Mouse (Mus musculus) liver, embryonic 13.5 days (tissue): ENCODE data around the gene Rbms1. TPM values are rescaled to one million over a fixed set of nuclear protein-coding genes. Genes with fewer than 3 reads are reported as not detected.

Experiments used
- ATAC-seq: fragments of 200-750 bp; cut with Nextera tagmentation; 2 replicates; pipeline ENCODE4 v1.8.0; 2017; ENCODE audit warnings: low read depth, mild to moderate bottlenecking, moderate number of reproducible peaks, moderate library complexity
- DNase-seq: peaks from one replicate; pipeline ENCODE4 v3.0.0; 2022
- H3K27ac ChIP-seq: fragments of 300-500 bp; sonication (generic); 2 replicates; pipeline ENCODE4 v1.5.1; 2015; ENCODE audit warnings: moderate library complexity, mild to moderate bottlenecking, inconsistent platforms
- H3K27me3 ChIP-seq: fragments of 300-500 bp; sonication (generic); 2 replicates; pipeline ENCODE4 v1.6.1; 2015; ENCODE audit warnings: mild to moderate bottlenecking, inconsistent platforms
- H3K36me3 ChIP-seq: fragments of 300-500 bp; sonication (generic); 2 replicates; pipeline ENCODE4 v1.6.1; 2015; ENCODE audit warnings: mild to moderate bottlenecking, inconsistent platforms
- H3K4me1 ChIP-seq: fragments of 300-500 bp; sonication (generic); replicated peaks from 2 replicates; pipeline ENCODE4 v1.6.1; 2015; ENCODE audit warnings: inconsistent platforms
- H3K4me2 ChIP-seq: fragments of 300-500 bp; sonication (generic); 2 replicates; pipeline ENCODE4 v1.6.1; 2015; ENCODE audit warnings: inconsistent platforms, mild to moderate bottlenecking, moderate library complexity
- H3K4me3 ChIP-seq: fragments of 300-500 bp; sonication (generic); replicated peaks from 2 replicates; pipeline ENCODE4 v1.5.1; 2015; ENCODE audit warnings: mild to moderate bottlenecking, inconsistent platforms
- H3K9ac ChIP-seq: fragments of 300-500 bp; sonication (generic); 2 replicates; pipeline ENCODE4 v1.6.1; 2015; ENCODE audit warnings: mild to moderate bottlenecking, inconsistent platforms
- H3K9me3 ChIP-seq: fragments of 300-500 bp; sonication (generic); replicated peaks from 2 replicates; pipeline ENCODE4 v1.6.1; 2016; ENCODE audit warnings: inconsistent platforms
- WGBS: fragments of 180-500 bp; shearing (Covaris S2); methylation state at CpG from one replicate; pipeline ENCODE4 v1.1.7; 2015; ENCODE audit not compliant: insufficient replicate concordance; 5-methylcytosine and 5-hydroxymethylcytosine counted together
- polyA plus RNA-seq: library from polyadenylated mRNA; unstranded; fragments of >200 nt; fragmentation: Nextera tagmentation; extraction: Ambion mirVana; gene quantifications from 2 replicates; pipeline ENCODE4 v1.2.1, GENCODE M21; 2015

Gene Rbms1
- polyA plus RNA-seq, 1 experiment from 2014 or later = 42.8 TPM

DNA sequence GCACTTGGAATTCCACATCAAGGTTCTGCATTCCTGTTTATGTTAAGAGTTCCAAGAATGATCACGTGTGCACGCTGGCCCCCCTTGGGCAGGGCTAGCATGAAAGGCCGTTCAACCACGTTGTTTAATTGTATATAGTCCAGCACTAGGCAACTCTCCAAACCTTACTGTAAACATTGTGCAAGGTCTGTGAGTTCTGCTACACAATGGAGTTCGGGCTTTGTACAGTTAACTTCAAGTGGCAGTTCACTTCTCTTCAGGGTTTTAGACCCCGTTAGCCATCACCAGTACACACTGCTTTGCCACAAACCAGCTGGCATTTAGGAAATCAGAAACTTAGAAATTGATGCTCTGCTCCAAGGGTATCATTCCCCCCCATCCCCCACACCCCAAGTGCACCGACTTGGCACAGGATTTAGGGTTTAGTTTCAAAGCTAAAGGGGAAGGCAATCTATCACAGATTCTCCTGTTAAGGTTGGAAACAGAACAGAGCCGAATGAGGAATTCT, 22.5 kb downstream of the Rbms1 start:
- peak overlapping the region; percentile 46 for H3K4me2 ChIP-seq
- WGBS = 40% methylated on average over 8 of the region's 8 CpGs
- no peak for DNase-seq
- no peaks in the 10 kb centered on the region for H3K36me3 ChIP-seq
- no peaks in the 10 kb centered on the region for H3K27me3 ChIP-seq
- no peak overlapping the region for H3K9ac ChIP-seq
- peak; percentile 79 for ATAC-seq
- H3K9me3 ChIP-seq = no peaks in the 10 kb centered on the region
- no peak overlapping the region for H3K27ac ChIP-seq
- H3K4me3 ChIP-seq = no peak overlapping the region; the same call in 1 of the 2 replicates
- H3K4me1 ChIP-seq = peaks cover 4% of the 10 kb centered on the region

GRCm38 (mm10) chr2:60939957-60940356, 23.0 kb downstream of the Rbms1 start:
- 39% methylated on average over 2 of the region's 2 CpGs for WGBS
- H3K4me3 ChIP-seq = no peak overlapping the region; the same call in 1 of the 2 replicates
- no peak for ATAC-seq
- no peaks in the 10 kb centered on the region for H3K9me3 ChIP-seq
- no peak overlapping the region for H3K9ac ChIP-seq
- H3K27me3 ChIP-seq = no peaks in the 10 kb centered on the region
- peak overlapping the region; percentile 46 for H3K4me2 ChIP-seq
- peaks cover 4% of the 10 kb centered on the region for H3K4me1 ChIP-seq
- H3K36me3 ChIP-seq = no peaks in the 10 kb centered on the region
- H3K27ac ChIP-seq = no peak overlapping the region; the same call in 1 of the 2 replicates
- no peak for DNase-seq

DNA sequence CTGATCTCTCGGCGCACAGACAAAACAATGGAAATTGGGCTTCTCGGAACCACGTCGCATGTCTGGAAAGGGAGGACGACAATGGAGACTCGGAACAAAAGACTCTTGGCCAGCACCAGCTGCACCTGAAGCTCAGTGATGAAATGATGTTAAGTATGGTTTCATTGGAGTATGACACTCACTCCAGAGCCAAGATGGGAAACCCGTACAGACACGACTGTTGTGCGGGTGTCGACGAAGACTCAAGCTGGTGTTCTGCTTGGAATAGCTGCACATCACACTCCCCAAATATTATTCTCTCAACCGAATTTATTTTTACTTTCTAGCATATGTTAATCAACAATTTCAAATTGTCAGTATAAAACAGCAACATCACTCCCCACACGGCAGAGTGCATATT, 26.1 kb downstream of the Rbms1 start:
- 88% methylated on average over 14 of the region's 14 CpGs for WGBS
- DNase-seq = no peak
- H3K4me2 ChIP-seq = no peak overlapping the region
- H3K9me3 ChIP-seq = no peaks in the 10 kb centered on the region
- H3K27me3 ChIP-seq = no peaks in the 10 kb centered on the region
- no peak overlapping the region for H3K27ac ChIP-seq
- no peak overlapping the region for H3K9ac ChIP-seq
- peaks cover 4% of the 10 kb centered on the region for H3K4me1 ChIP-seq
- ATAC-seq = no peak
- no peaks in the 10 kb centered on the region for H3K36me3 ChIP-seq
- H3K4me3 ChIP-seq = no peak overlapping the region

GRCm38 (mm10) chr2:60928948-60929347, 34.0 kb downstream of the Rbms1 start:
- no peak for ATAC-seq
- H3K4me1 ChIP-seq = peaks cover 18% of the 10 kb centered on the region; the same call in 1 of the 2 replicates
- no peak for DNase-seq
- no peaks in the 10 kb centered on the region for H3K36me3 ChIP-seq
- H3K4me2 ChIP-seq = no peak overlapping the region
- H3K9ac ChIP-seq = no peak overlapping the region
- no peaks in the 10 kb centered on the region for H3K9me3 ChIP-seq
- WGBS = 77% methylated on average over 5 of the region's 5 CpGs
- no peak overlapping the region for H3K4me3 ChIP-seq
- no peak overlapping the region for H3K27ac ChIP-seq
- no peaks in the 10 kb centered on the region for H3K27me3 ChIP-seq

DNA sequence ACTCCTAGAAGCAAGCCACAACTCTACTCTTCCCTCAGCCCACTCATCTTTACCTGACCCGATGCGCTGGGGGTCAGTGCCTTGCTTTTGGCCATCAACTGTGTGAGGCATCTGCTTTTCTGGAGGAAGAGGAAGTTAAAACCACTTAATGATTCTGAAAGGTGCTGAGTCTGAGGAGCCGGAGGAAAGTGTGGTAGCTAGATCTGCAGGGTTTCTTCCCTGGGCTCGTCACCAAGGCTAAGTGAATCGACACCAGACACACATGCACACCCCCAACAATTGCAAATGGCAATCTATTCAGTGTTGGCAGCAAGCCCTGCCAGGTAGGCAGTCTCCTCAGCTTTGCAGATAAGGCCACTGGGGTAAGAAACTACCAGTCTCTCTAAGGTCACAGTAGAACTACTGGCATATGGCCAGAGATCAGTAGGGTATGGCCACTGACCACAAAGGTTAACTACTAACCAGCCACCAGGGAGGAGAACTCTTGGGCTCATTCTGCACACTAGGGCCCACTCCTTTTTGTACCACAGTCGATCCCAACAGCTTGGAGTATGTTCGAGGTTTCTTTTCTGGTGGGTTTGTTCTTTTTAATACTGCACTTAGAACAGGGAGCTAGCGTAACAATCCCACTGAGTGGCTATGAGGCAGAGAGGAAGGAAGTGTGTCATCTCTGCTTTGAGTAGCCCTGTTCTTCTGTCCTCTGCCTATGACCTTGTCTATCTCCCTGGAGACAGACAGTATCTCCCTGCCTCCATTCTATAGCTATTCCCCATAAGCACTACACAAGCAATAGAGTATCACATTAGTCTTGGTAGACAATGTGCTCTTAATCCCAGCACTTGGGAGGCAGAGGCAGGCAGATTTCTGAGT, 34.9 kb downstream of the Rbms1 start:
- H3K36me3 ChIP-seq = no peaks in the 10 kb centered on the region
- ATAC-seq (no peak), DNase-seq (no peak)
- no peak overlapping the region for H3K27ac ChIP-seq
- H3K4me3 ChIP-seq = no peak overlapping the region
- 34% methylated on average over 8 of the region's 8 CpGs for WGBS
- H3K4me2 ChIP-seq = no peak overlapping the region
- H3K9me3 ChIP-seq = no peaks in the 10 kb centered on the region
- H3K27me3 ChIP-seq = no peaks in the 10 kb centered on the region
- H3K9ac ChIP-seq = no peak overlapping the region
- H3K4me1 ChIP-seq = peaks cover 25% of the 10 kb centered on the region

DNA sequence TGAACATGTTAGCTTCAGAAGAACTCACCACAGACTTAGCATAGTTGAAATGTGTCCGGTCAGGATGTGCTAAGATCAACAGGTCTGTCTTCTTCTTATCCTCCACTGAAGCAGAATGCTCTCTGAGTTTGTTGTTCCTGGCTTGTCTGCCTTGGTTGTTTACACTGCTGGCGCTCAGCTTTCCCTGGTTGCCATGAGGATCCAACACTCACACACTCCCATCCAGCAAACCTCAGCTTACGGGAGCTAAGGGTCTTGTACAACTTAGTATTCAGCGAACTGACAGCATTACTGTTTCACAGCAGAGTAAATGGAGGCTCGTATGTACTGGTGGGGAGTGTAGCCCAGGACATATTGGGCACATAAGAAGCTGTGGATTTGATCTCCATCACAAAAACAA, 37.9 kb downstream of the Rbms1 start:
- H3K36me3 ChIP-seq = no peaks in the 10 kb centered on the region
- WGBS = 61% methylated on average over 5 of the region's 5 CpGs
- no peak overlapping the region for H3K9ac ChIP-seq
- H3K27ac ChIP-seq = no peak overlapping the region
- H3K27me3 ChIP-seq = no peaks in the 10 kb centered on the region
- no peak for ATAC-seq
- H3K4me2 ChIP-seq = no peak overlapping the region
- DNase-seq = no peak
- H3K9me3 ChIP-seq = no peaks in the 10 kb centered on the region
- peaks cover 34% of the 10 kb centered on the region for H3K4me1 ChIP-seq
- no peak overlapping the region for H3K4me3 ChIP-seq

- no peak for ATAC-seq
- Histone ChIP-seq H3K9me3 (no peaks in the 10 kb centered on the region), H3K9ac (no peak overlapping the region), H3K4me3 (no peak overlapping the region), H3K36me3 (no peaks in the 10 kb centered on the region), H3K4me2 (no peak overlapping the region), H3K27ac (no peak overlapping the region), H3K4me1 (peaks cover 34% of the 10 kb centered on the region), H3K27me3 (no peaks in the 10 kb centered on the region)
- 42% methylated on average over 11 of the region's 11 CpGs for WGBS
- DNase-seq = no peak
Measured at GRCm38 (mm10) chr2:60923756-60924544, 39.0 kb downstream of the Rbms1 start.

DNA sequence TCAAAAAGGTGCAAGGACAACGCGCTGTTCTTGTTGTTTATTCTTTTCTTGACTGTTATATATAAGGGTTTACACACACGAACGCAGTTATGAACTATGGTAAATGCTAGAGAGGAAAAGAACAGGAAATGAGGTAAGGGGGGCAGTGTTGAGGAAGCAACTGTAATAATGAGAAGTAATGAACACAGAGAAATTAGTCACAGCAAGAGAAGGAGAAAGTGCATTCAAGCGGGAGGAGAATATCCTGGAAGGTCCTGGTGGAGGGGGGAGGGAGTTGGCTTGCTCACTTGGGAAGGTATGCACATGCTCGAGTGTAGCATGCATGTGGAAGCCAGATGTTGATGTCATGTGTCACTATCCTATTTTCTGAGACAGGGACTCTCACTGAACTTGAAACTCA, 39.9 kb downstream of the Rbms1 start:
- ATAC-seq (no peak), DNase-seq (no peak)
- 30% methylated on average over 6 of the region's 6 CpGs for WGBS
- Histone ChIP-seq H3K4me3 (no peak overlapping the region), H3K4me1 (peaks cover 30% of the 10 kb centered on the region), H3K36me3 (no peaks in the 10 kb centered on the region), H3K4me2 (no peak overlapping the region), H3K27me3 (no peaks in the 10 kb centered on the region), H3K27ac (no peak overlapping the region), H3K9ac (no peak overlapping the region), H3K9me3 (no peaks in the 10 kb centered on the region)

DNA sequence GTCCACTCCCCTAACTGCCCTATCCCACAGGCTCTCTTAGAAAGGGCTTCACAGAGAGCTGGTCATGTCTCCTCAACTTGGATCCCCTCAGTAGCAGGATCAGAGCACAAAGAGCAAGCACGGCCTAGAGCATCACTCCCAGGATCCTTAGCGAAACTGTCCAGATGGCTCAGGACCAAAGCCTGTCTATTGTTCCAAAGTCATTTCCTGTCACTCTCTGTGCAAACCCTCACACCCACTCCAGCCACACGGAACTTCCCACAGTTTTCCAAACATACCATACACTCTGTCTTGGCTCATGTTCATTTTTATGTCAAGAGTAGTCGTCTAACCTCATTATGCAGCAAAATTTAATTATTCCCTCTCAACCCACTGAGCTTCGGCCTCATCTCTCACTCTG, 40.6 kb downstream of the Rbms1 start:
- DNase-seq = no peak
- H3K4me2 ChIP-seq = no peak overlapping the region
- H3K36me3 ChIP-seq = no peaks in the 10 kb centered on the region
- H3K9me3 ChIP-seq = no peaks in the 10 kb centered on the region
- H3K27me3 ChIP-seq = no peaks in the 10 kb centered on the region
- 59% methylated on average over 5 of the region's 5 CpGs for WGBS
- peaks cover 23% of the 10 kb centered on the region for H3K4me1 ChIP-seq
- ATAC-seq = no peak
- H3K9ac ChIP-seq = no peak overlapping the region
- no peak overlapping the region for H3K4me3 ChIP-seq
- no peak overlapping the region for H3K27ac ChIP-seq

- H3K4me2 ChIP-seq = no peak overlapping the region
- DNase-seq (no peak), ATAC-seq (no peak)
- H3K27ac ChIP-seq = no peak overlapping the region
- H3K9ac ChIP-seq = no peak overlapping the region
- no peaks in the 10 kb centered on the region for H3K36me3 ChIP-seq
- H3K4me3 ChIP-seq = no peak overlapping the region
- H3K27me3 ChIP-seq = no peaks in the 10 kb centered on the region
- peaks cover 18% of the 10 kb centered on the region for H3K4me1 ChIP-seq
- 45% methylated on average over 3 of the region's 3 CpGs for WGBS
- no peaks in the 10 kb centered on the region for H3K9me3 ChIP-seq
Measured at GRCm38 (mm10) chr2:60920076-60920475, 42.9 kb downstream of the Rbms1 start.

- Histone ChIP-seq H3K4me2 (no peak overlapping the region), H3K9ac (no peak overlapping the region), H3K36me3 (no peaks in the 10 kb centered on the region), H3K4me1 (peaks cover 11% of the 10 kb centered on the region), H3K27me3 (no peaks in the 10 kb centered on the region), H3K9me3 (no peaks in the 10 kb centered on the region), H3K4me3 (no peak overlapping the region), H3K27ac (no peak overlapping the region)
- no peak for DNase-seq
- WGBS = 68% methylated on average over 7 of the region's 7 CpGs
- ATAC-seq = no peak
Measured at GRCm38 (mm10) chr2:60918401-60918800, 44.6 kb downstream of the Rbms1 start.
